ENCODE assay signal across 8 mouse cellular contexts in the genomic region with DNA sequence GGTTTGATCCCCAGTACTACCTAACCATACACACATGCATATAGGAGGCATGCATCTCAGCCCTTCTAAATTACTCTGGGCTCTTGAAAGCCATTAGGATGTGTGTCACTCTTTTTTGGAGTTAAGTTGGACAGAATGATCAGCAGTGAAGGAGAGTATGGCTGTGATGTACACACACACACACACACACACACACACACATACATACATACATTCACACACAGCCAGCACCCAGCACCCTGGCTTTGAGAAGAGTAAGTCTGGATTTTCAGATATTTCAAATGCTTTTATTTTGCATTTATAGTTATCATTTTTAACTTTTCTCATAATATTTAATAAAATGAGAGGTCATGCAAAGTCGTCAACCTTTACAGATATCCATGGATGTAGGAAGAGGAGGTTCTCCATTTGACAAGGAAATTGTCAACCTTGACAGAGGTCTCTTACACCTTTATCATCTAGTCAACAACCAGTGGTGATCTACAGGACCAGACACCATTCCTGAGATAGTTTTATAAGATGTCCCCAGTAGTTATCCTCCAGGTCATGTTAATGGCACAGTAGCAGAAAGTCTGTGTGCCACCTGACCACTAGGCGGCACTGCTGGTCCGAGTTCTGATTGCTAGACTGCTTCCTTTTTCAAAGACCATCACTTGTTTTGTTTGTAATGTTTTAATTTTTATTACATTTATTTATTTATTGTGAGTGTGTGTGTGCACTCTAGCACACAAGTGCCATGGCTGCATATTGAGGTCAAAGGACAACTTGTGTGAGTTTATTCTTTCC. TPM values are rescaled to one million over a fixed set of nuclear protein-coding genes. Genes with fewer than 3 reads are reported as not detected.
DNase-seq lines count a peak whose midpoint lies in the region; TF ChIP-seq lines count a peak whose summit lies in the region.

No protein-coding gene starts in this region.

- DNase-seq in ES-CJ7 (ENCODE audit: low read depth, low spot score): peak; percentile 67
- DNase-seq in heart, postnatal 10 days: peak; percentile 82 to 90
- DNase-seq in layer of hippocampus, adult 9-10 months (ENCODE audit: low spot score): peak; percentile 57
- DNase-seq in lung, postnatal 36 days: peak; percentile 89
- peak; percentile 50 for DNase-seq in retina, postnatal 7 days (ENCODE audit: low read depth, low spot score)
- peak; percentile 39 for DNase-seq in urinary bladder, postnatal 10 days (ENCODE audit: low spot score)

- no peak for TF ChIP-seq POLR2A in bone marrow macrophage, adult 2 months (IDR thresholded peaks at IDR 0.05; ENCODE audit: borderline replicate concordance, low read depth, low read length)
- TF ChIP-seq POLR2A in embryonic fibroblast, embryonic 13.5 days (IDR thresholded peaks at IDR 0.05; ENCODE audit: low read depth, low read length): no peak

- no peak overlapping the region for H3K4me3 ChIP-seq in bone marrow macrophage, adult 2 months (ENCODE audit: insufficient read depth, low read length)
- no peak overlapping the region for H3K4me3 ChIP-seq in embryonic fibroblast, embryonic 13.5 days (ENCODE audit: insufficient read depth, low read length)

- H3K27ac ChIP-seq in bone marrow macrophage, adult 2 months (ENCODE audit: insufficient read depth, low read depth, low read length): no peak overlapping the region
- H3K27ac ChIP-seq in embryonic fibroblast, embryonic 13.5 days (ENCODE audit: insufficient read depth, low read length): no peak overlapping the region

- intact Hi-C loops in heart, postnatal 10 days (cut with DNase I): loop anchor here (1.0 to 10.0 kb wide), 2 partner anchors 84 to 211 kb away; partner anchors contain the start of genes Carf and Wdr12

- TF ChIP-seq CTCF in bone marrow macrophage, adult 2 months (IDR thresholded peaks at IDR 0.05; ENCODE audit: low read depth, low read length): peak; percentile 89
- peak; percentile 89; the same call in 1 of the 2 replicates for TF ChIP-seq CTCF in embryonic fibroblast, embryonic 13.5 days (IDR thresholded peaks at IDR 0.05; ENCODE audit: borderline replicate concordance, insufficient read depth, low read length)

- peaks cover 5% of the 10 kb centered on the region for H3K4me1 ChIP-seq in bone marrow macrophage, adult 2 months (ENCODE audit: control insufficient read depth, insufficient read depth, low read length)
- H3K4me1 ChIP-seq in embryonic fibroblast, embryonic 13.5 days (ENCODE audit: control insufficient read depth, insufficient read depth, low read length): 0 out of 2 replicates have a peak, but pooled peaks cover 6% of the 10 kb centered on the region

RNA-seq across cellular contexts. Expression of gene Fam117b, which starts 29.3 kb away (rescaled TPM):
- polyA plus RNA-seq in bone marrow macrophage, adult 2 months (2012; ENCODE audit: insufficient read depth, insufficient read length, missing spikeins): 29.2 and 31.6 TPM in 2 replicates
- polyA plus RNA-seq in embryonic fibroblast, embryonic 13.5 days (2011; ENCODE audit: insufficient read length, low read depth, missing spikeins): 21.0 and 22.3 TPM in 2 replicates
- total RNA-seq in heart, postnatal 10 days (2021): 10 to 100 TPM; 15.8 to 26.9 TPM

Comparison
In these comparisons a context has a peak if more than half of its experiments do, and no peak if none do; other contexts are left out.
1. DNase-seq: peak in every context shown above with its lines; median percentile 89 in lung, postnatal 36 days; 86 in heart, postnatal 10 days; 67 in ES-CJ7; 57 in layer of hippocampus, adult 9-10 months; 50 in retina, postnatal 7 days; 39 in urinary bladder, postnatal 10 days.